ENCODE assay signal across 12 mouse cellular contexts in the genomic region with DNA sequence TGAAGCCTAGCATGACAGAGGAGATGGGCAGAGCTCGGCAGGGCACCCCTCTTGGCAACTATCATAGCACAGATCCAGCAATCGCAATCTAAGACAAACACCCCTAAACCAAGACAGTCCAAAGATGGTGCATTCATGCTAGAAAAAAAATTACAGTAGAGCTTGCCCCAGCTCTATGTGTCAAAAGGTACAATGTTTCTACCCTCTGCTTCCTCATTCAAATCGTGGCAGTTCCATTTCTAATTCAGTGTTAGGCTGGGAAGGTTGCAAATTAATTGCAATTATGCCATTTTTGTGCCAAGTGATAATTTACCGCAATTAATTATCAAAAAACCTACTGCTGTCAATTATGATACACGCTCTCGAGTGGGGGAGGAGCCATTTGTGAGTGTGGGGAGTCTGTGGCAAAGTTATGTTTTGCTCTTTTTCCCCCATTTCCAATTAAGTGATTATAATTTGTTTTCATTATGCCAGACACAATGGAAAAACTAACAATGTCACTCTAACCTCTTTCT.
"Had no signal": no experiment of that assay in that cellular context is flagged by ENCODE, and none has a peak within 500 bp of the region (broad histone marks: within the 10 kb centered on the region; RNA-seq: fewer than 3 reads in every experiment).

No protein-coding gene starts in this region.

- H3K27ac ChIP-seq: liver, embryonic 13.5 days; macrophage; midbrain, embryonic 12.5 days; midbrain, embryonic 15.5 days; neural tube, embryonic 12.5 days; neural tube, embryonic 15.5 days had no signal

- H3K36me3 ChIP-seq: liver, embryonic 13.5 days; midbrain, embryonic 12.5 days; midbrain, embryonic 15.5 days; neural tube, embryonic 12.5 days; neural tube, embryonic 15.5 days had no signal

- H3K4me3 ChIP-seq: liver, embryonic 13.5 days; midbrain, embryonic 12.5 days; midbrain, embryonic 15.5 days; neural tube, embryonic 12.5 days; neural tube, embryonic 15.5 days had no signal

- H3K4me2 ChIP-seq: liver, embryonic 13.5 days; midbrain, embryonic 12.5 days; midbrain, embryonic 15.5 days; neural tube, embryonic 12.5 days; neural tube, embryonic 15.5 days had no signal

- H3K9ac ChIP-seq: liver, embryonic 13.5 days; midbrain, embryonic 12.5 days; midbrain, embryonic 15.5 days; neural tube, embryonic 12.5 days; neural tube, embryonic 15.5 days had no signal

- ATAC-seq: midbrain, embryonic 15.5 days had no signal

- H3K4me1 ChIP-seq: liver, embryonic 13.5 days had no signal

- DNase-seq: kidney, adult 9 months; kidney, postnatal 14 days; kidney, postnatal 4 days; liver, embryonic 13.5 days; lung, adult 2 months; thymus, adult 18-20 months; thymus, postnatal 36 days had no signal

- H3K9me3 ChIP-seq: liver, embryonic 13.5 days; midbrain, embryonic 12.5 days; midbrain, embryonic 15.5 days; neural tube, embryonic 12.5 days; neural tube, embryonic 15.5 days had no signal

- H3K27me3 ChIP-seq: liver, embryonic 13.5 days; midbrain, embryonic 12.5 days; midbrain, embryonic 15.5 days; neural tube, embryonic 12.5 days; neural tube, embryonic 15.5 days had no signal
